Mouse (Mus musculus) forebrain, embryonic 12.5 days (tissue): ENCODE measurements around the gene Ak2. TPM values are rescaled to one million over a fixed set of nuclear protein-coding genes. Genes with fewer than 3 reads are reported as not detected.

ENCODE experiments used
- ATAC-seq: fragments of 200-750 bp; cut with Nextera tagmentation; 2 replicates; pipeline ENCODE4 v1.8.0; 2017; ENCODE audit warnings: moderate TSS enrichment; ENCODE audit not compliant: low FRiP score
- H3K27ac ChIP-seq: fragments of 300-500 bp; sonication (generic); 2 replicates; pipeline ENCODE4 v1.5.1; 2016; ENCODE audit warnings: mild to moderate bottlenecking
- H3K27me3 ChIP-seq: fragments of 300-500 bp; sonication (generic); 2 replicates; pipeline ENCODE4 v1.6.1; 2016; ENCODE audit warnings: mild to moderate bottlenecking
- H3K36me3 ChIP-seq: fragments of 300-500 bp; sonication (generic); replicated peaks from 2 replicates; pipeline ENCODE4 v1.6.1; 2016; ENCODE audit warnings: mild to moderate bottlenecking
- H3K4me1 ChIP-seq: fragments of 300-500 bp; sonication (generic); 2 replicates; pipeline ENCODE4 v1.6.1; 2016
- H3K4me2 ChIP-seq: fragments of 300-500 bp; sonication (generic); 2 replicates; pipeline ENCODE4 v1.6.1; 2016; ENCODE audit warnings: mild to moderate bottlenecking, moderate library complexity
- H3K4me3 ChIP-seq: fragments of 300-500 bp; sonication (generic); replicated peaks from 2 replicates; pipeline ENCODE4 v1.5.1; 2016; ENCODE audit warnings: mild to moderate bottlenecking
- H3K9ac ChIP-seq: fragments of 300-500 bp; sonication (generic); 2 replicates; pipeline ENCODE4 v1.6.1; 2016; ENCODE audit warnings: mild to moderate bottlenecking
- H3K9me3 ChIP-seq: fragments of 300-500 bp; sonication (generic); 2 replicates; pipeline ENCODE4 v1.6.1; 2016
- WGBS: fragments of 180-500 bp; shearing (Covaris S2); methylation state at CpG from one replicate; pipeline ENCODE4 v1.1.7; 2016; 5-methylcytosine and 5-hydroxymethylcytosine counted together
- polyA plus RNA-seq: library from polyadenylated mRNA; unstranded; fragments of >200 nt; fragmentation: Nextera tagmentation; extraction: Ambion mirVana; gene quantifications from 2 replicates; pipeline ENCODE4 v1.2.1, GENCODE M21; 2016

Gene Ak2
- polyA plus RNA-seq, 1 experiment from 2014 or later: 162 TPM

GRCm38 (mm10) chr4:129019788-129020187, 28.0 kb downstream of the Ak2 start:
- no peak for ATAC-seq

GRCm38 (mm10) chr4:129020454-129020853, 28.7 kb downstream of the Ak2 start:
- Histone ChIP-seq H3K9ac (no peak overlapping the region), H3K27ac (no peak overlapping the region), H3K4me3 (no peak overlapping the region), H3K9me3 (no peaks in the 10 kb centered on the region), H3K4me1 (0 out of 2 replicates have a peak, but pooled peaks cover 4% of the 10 kb centered on the region), H3K36me3 (no peaks in the 10 kb centered on the region), H3K27me3 (no peaks in the 10 kb centered on the region), H3K4me2 (no peak overlapping the region)
- 59% methylated on average over 6 of the region's 6 CpGs for WGBS
- ATAC-seq: no peak

More at GRCm38 (mm10) chr4:129019788-129020187, 28.0 kb downstream of the Ak2 start:
- Histone ChIP-seq H3K4me1 (0 out of 2 replicates have a peak, but pooled peaks cover 4% of the 10 kb centered on the region), H3K27me3 (no peaks in the 10 kb centered on the region), H3K9me3 (no peaks in the 10 kb centered on the region), H3K4me2 (no peak overlapping the region), H3K27ac (no peak overlapping the region), H3K36me3 (no peaks in the 10 kb centered on the region), H3K9ac (no peak overlapping the region), H3K4me3 (no peak overlapping the region)
- WGBS: 86% methylated on average over 9 of the region's 9 CpGs

- Histone ChIP-seq H3K4me3 (no peak overlapping the region), H3K9ac (no peak overlapping the region), H3K27me3 (no peaks in the 10 kb centered on the region), H3K36me3 (no peaks in the 10 kb centered on the region), H3K4me2 (no peak overlapping the region), H3K4me1 (0 out of 2 replicates have a peak, but pooled peaks cover 4% of the 10 kb centered on the region), H3K27ac (no peak overlapping the region), H3K9me3 (no peaks in the 10 kb centered on the region)
- no peak for ATAC-seq
- WGBS: 94% methylated on average over 3 of the region's 3 CpGs
Observed at GRCm38 (mm10) chr4:129021426-129021825, 29.7 kb downstream of the Ak2 start.

GRCm38 (mm10) chr4:129021886-129022285, 30.1 kb downstream of the Ak2 start:
- ATAC-seq: no peak
- no peak overlapping the region for H3K4me2 ChIP-seq
- no peak overlapping the region for H3K27ac ChIP-seq
- no peak overlapping the region for H3K9ac ChIP-seq
- no peaks in the 10 kb centered on the region for H3K9me3 ChIP-seq
- H3K4me1 ChIP-seq: 0 out of 2 replicates have a peak, but pooled peaks cover 4% of the 10 kb centered on the region
- no peak overlapping the region for H3K4me3 ChIP-seq
- WGBS: 83% methylated on average over 4 of the region's 4 CpGs
- no peaks in the 10 kb centered on the region for H3K36me3 ChIP-seq
- no peaks in the 10 kb centered on the region for H3K27me3 ChIP-seq

GRCm38 (mm10) chr4:129023884-129024283, 32.1 kb downstream of the Ak2 start:
- 83% methylated on average over 6 of the region's 6 CpGs for WGBS
- no peak overlapping the region for H3K4me3 ChIP-seq
- no peaks in the 10 kb centered on the region for H3K9me3 ChIP-seq
- H3K27ac ChIP-seq: no peak overlapping the region
- H3K4me2 ChIP-seq: no peak overlapping the region
- H3K27me3 ChIP-seq: no peaks in the 10 kb centered on the region
- 0 out of 2 replicates have a peak, but pooled peaks cover 4% of the 10 kb centered on the region for H3K4me1 ChIP-seq
- no peak for ATAC-seq
- no peaks in the 10 kb centered on the region for H3K36me3 ChIP-seq
- H3K9ac ChIP-seq: no peak overlapping the region

GRCm38 (mm10) chr4:129024775-129025174, 33.0 kb downstream of the Ak2 start:
- no peak overlapping the region for H3K27ac ChIP-seq
- no peak for ATAC-seq
- WGBS: 87% methylated on average over 6 of the region's 6 CpGs
- no peak overlapping the region for H3K9ac ChIP-seq
- no peak overlapping the region for H3K4me3 ChIP-seq
- no peaks in the 10 kb centered on the region for H3K36me3 ChIP-seq
- H3K4me2 ChIP-seq: no peak overlapping the region
- no peaks in the 10 kb centered on the region for H3K27me3 ChIP-seq
- 0 out of 2 replicates have a peak, but pooled peaks cover 4% of the 10 kb centered on the region for H3K4me1 ChIP-seq
- no peaks in the 10 kb centered on the region for H3K9me3 ChIP-seq

- ATAC-seq: no peak
- H3K4me2 ChIP-seq: no peak overlapping the region
- 93% methylated on average over 3 of the region's 3 CpGs for WGBS
Observed at GRCm38 (mm10) chr4:129025707-129026106, 33.9 kb downstream of the Ak2 start.

GRCm38 (mm10) chr4:129030746-129031145, 39.0 kb downstream of the Ak2 start:
- ATAC-seq: no peak
- Histone ChIP-seq H3K36me3 (no peaks in the 10 kb centered on the region), H3K9ac (no peak overlapping the region), H3K4me3 (no peak overlapping the region), H3K4me1 (peaks cover 9% of the 10 kb centered on the region), H3K27ac (no peak overlapping the region), H3K27me3 (0 out of 2 replicates have a peak, but pooled peaks cover 3% of the 10 kb centered on the region), H3K9me3 (no peaks in the 10 kb centered on the region), H3K4me2 (no peak overlapping the region)
- 88% methylated on average over 4 of the region's 4 CpGs for WGBS

More at GRCm38 (mm10) chr4:129025707-129026106, 33.9 kb downstream of the Ak2 start:
- Histone ChIP-seq H3K9me3 (no peaks in the 10 kb centered on the region), H3K27me3 (no peaks in the 10 kb centered on the region), H3K9ac (no peak overlapping the region), H3K27ac (no peak overlapping the region), H3K4me1 (no peaks in the 10 kb centered on the region), H3K36me3 (no peaks in the 10 kb centered on the region), H3K4me3 (no peak overlapping the region)

GRCm38 (mm10) chr4:129031408-129031965, 39.7 kb downstream of the Ak2 start:
- no peaks in the 10 kb centered on the region for H3K9me3 ChIP-seq
- H3K9ac ChIP-seq: no peak overlapping the region
- H3K27ac ChIP-seq: no peak overlapping the region
- H3K4me3 ChIP-seq: no peak overlapping the region
- H3K36me3 ChIP-seq: no peaks in the 10 kb centered on the region
- 84% methylated on average over 8 of the region's 8 CpGs for WGBS
- H3K4me2 ChIP-seq: no peak overlapping the region
- H3K27me3 ChIP-seq: 0 out of 2 replicates have a peak, but pooled peaks cover 3% of the 10 kb centered on the region
- H3K4me1 ChIP-seq: peaks cover 9% of the 10 kb centered on the region
- ATAC-seq: no peak

- Histone ChIP-seq H3K4me2 (no peak overlapping the region), H3K4me3 (no peak overlapping the region), H3K27me3 (0 out of 2 replicates have a peak, but pooled peaks cover 3% of the 10 kb centered on the region), H3K36me3 (no peaks in the 10 kb centered on the region), H3K9ac (no peak overlapping the region), H3K27ac (no peak overlapping the region), H3K4me1 (peaks cover 9% of the 10 kb centered on the region), H3K9me3 (no peaks in the 10 kb centered on the region)
- 85% methylated on average over 11 of the region's 11 CpGs for WGBS
- no peak for ATAC-seq
Observed at GRCm38 (mm10) chr4:129032133-129032962, 40.6 kb downstream of the Ak2 start.

GRCm38 (mm10) chr4:129032963-129033951, 41.5 kb downstream of the Ak2 start:
- Histone ChIP-seq H3K27ac (no peak overlapping the region), H3K4me1 (peaks cover 9% of the 10 kb centered on the region), H3K4me3 (no peak overlapping the region), H3K27me3 (0 out of 2 replicates have a peak, but pooled peaks cover 3% of the 10 kb centered on the region), H3K4me2 (no peak overlapping the region), H3K9ac (no peak overlapping the region), H3K36me3 (no peaks in the 10 kb centered on the region), H3K9me3 (no peaks in the 10 kb centered on the region)
- ATAC-seq: no peak
- 35% methylated on average over 17 of the region's 17 CpGs for WGBS

- Histone ChIP-seq H3K4me3 (no peak overlapping the region), H3K4me1 (peaks cover 9% of the 10 kb centered on the region), H3K9ac (no peak overlapping the region), H3K27ac (no peak overlapping the region), H3K27me3 (0 out of 2 replicates have a peak, but pooled peaks cover 3% of the 10 kb centered on the region), H3K4me2 (no peak overlapping the region), H3K9me3 (no peaks in the 10 kb centered on the region), H3K36me3 (no peaks in the 10 kb centered on the region)
- WGBS: 87% methylated on average over 3 of the region's 3 CpGs
- no peak for ATAC-seq
Observed at GRCm38 (mm10) chr4:129034224-129034623, 42.5 kb downstream of the Ak2 start.
